Mouse (Mus musculus): ENCODE measurements around the gene Cacna1a. TPM values are rescaled to one million over a fixed set of nuclear protein-coding genes. Genes with fewer than 3 reads are reported as not detected.
A peak's percentile ranks its signal among the peaks of the same experiment; 100 is the strongest.

Gene Cacna1a
- polyA plus RNA-seq, 1 experiment from 2014 or later, result 20.3 TPM

- WGBS, result 91% methylated on average over 8 of the region's 8 CpGs
- Histone ChIP-seq H3K36me3 (ENCODE audit: control insufficient read depth, insufficient read depth) (no peaks in the 10 kb centered on the region), H3K4me2 (ENCODE audit: low read length) (no peak overlapping the region)
These were observed 180.5 kb downstream of the Cacna1a start for GRCm38 (mm10) chr8:84568737-84569136.

GRCm38 (mm10) chr8:84569921-84570673, 181.9 kb downstream of the Cacna1a start:
- Histone ChIP-seq H3K4me1 (replicated peaks; ENCODE audit: control insufficient read depth, insufficient read depth, low read length) (no peaks in the 10 kb centered on the region), H3K27ac (ENCODE audit: low read length) (no peak overlapping the region), H3K9me3 (ENCODE audit: control insufficient read depth, low read length) (no peaks in the 10 kb centered on the region), H3K9ac (replicated peaks; ENCODE audit: low read depth, low read length) (no peak overlapping the region), H3K4me3 (replicated peaks; ENCODE audit: low read length) (no peak overlapping the region), H3K27me3 (replicated peaks; ENCODE audit: control insufficient read depth, insufficient read depth, low read length) (no peaks in the 10 kb centered on the region), H3K4me2 (ENCODE audit: low read length) (no peak overlapping the region), H3K36me3 (ENCODE audit: control insufficient read depth, insufficient read depth) (no peaks in the 10 kb centered on the region)
- ATAC-seq, result 0 out of 2 replicates have a peak, but pooled peaks have one; percentile 33
- WGBS, result 50% methylated on average over 25 of the region's 25 CpGs

More at GRCm38 (mm10) chr8:84568737-84569136, 180.5 kb downstream of the Cacna1a start:
- Histone ChIP-seq H3K27ac (ENCODE audit: low read length) (no peak overlapping the region), H3K27me3 (replicated peaks; ENCODE audit: control insufficient read depth, insufficient read depth, low read length) (no peaks in the 10 kb centered on the region), H3K9ac (replicated peaks; ENCODE audit: low read depth, low read length) (no peak overlapping the region), H3K9me3 (ENCODE audit: control insufficient read depth, low read length) (no peaks in the 10 kb centered on the region), H3K4me1 (replicated peaks; ENCODE audit: control insufficient read depth, insufficient read depth, low read length) (peaks cover 2% of the 10 kb centered on the region; the same call in 1 of the 2 replicates), H3K4me3 (replicated peaks; ENCODE audit: low read length) (no peak overlapping the region)
- ATAC-seq, result no peak

GRCm38 (mm10) chr8:84577432-84577831, 189.2 kb downstream of the Cacna1a start:
- H3K4me2 ChIP-seq (ENCODE audit: low read length), result no peak overlapping the region

GRCm38 (mm10) chr8:84579595-84579994, 191.4 kb downstream of the Cacna1a start:
- H3K27me3 ChIP-seq (replicated peaks; ENCODE audit: control insufficient read depth, insufficient read depth, low read length), result no peaks in the 10 kb centered on the region
- peak; percentile 36; the same call in 1 of the 2 replicates for ATAC-seq
- H3K9me3 ChIP-seq (ENCODE audit: control insufficient read depth, low read length), result no peaks in the 10 kb centered on the region
- H3K36me3 ChIP-seq (ENCODE audit: control insufficient read depth, insufficient read depth), result no peaks in the 10 kb centered on the region; the same call in 1 of the 2 replicates
- 18% methylated on average over 3 of the region's 3 CpGs for WGBS
- no peak overlapping the region for H3K27ac ChIP-seq (ENCODE audit: low read length)
- H3K4me1 ChIP-seq (replicated peaks; ENCODE audit: control insufficient read depth, insufficient read depth, low read length), result no peaks in the 10 kb centered on the region
- H3K9ac ChIP-seq (replicated peaks; ENCODE audit: low read depth, low read length), result no peak overlapping the region
- no peak overlapping the region for H3K4me3 ChIP-seq (replicated peaks; ENCODE audit: low read length)
- no peak overlapping the region for H3K4me2 ChIP-seq (ENCODE audit: low read length)

More at GRCm38 (mm10) chr8:84577432-84577831, 189.2 kb downstream of the Cacna1a start:
- H3K36me3 ChIP-seq (ENCODE audit: control insufficient read depth, insufficient read depth), result no peaks in the 10 kb centered on the region
- no peak for ATAC-seq
- H3K9me3 ChIP-seq (ENCODE audit: control insufficient read depth, low read length), result no peaks in the 10 kb centered on the region
- no peaks in the 10 kb centered on the region for H3K4me1 ChIP-seq (replicated peaks; ENCODE audit: control insufficient read depth, insufficient read depth, low read length)
- no peak overlapping the region for H3K27ac ChIP-seq (ENCODE audit: low read length)
- H3K27me3 ChIP-seq (replicated peaks; ENCODE audit: control insufficient read depth, insufficient read depth, low read length), result no peaks in the 10 kb centered on the region
- no peak overlapping the region for H3K9ac ChIP-seq (replicated peaks; ENCODE audit: low read depth, low read length)
- H3K4me3 ChIP-seq (replicated peaks; ENCODE audit: low read length), result no peak overlapping the region
- 80% methylated on average over 4 of the region's 4 CpGs for WGBS

GRCm38 (mm10) chr8:84585311-84585710, 197.1 kb downstream of the Cacna1a start:
- H3K27me3 ChIP-seq (replicated peaks; ENCODE audit: control insufficient read depth, insufficient read depth, low read length), result no peaks in the 10 kb centered on the region
- H3K4me2 ChIP-seq (ENCODE audit: low read length), result no peak overlapping the region
- no peaks in the 10 kb centered on the region for H3K4me1 ChIP-seq (replicated peaks; ENCODE audit: control insufficient read depth, insufficient read depth, low read length)
- no peak overlapping the region for H3K4me3 ChIP-seq (replicated peaks; ENCODE audit: low read length)
- no peak overlapping the region for H3K9ac ChIP-seq (replicated peaks; ENCODE audit: low read depth, low read length)
- ATAC-seq, result no peak
- H3K27ac ChIP-seq (ENCODE audit: low read length), result no peak overlapping the region
- no peaks in the 10 kb centered on the region; the same call in 1 of the 2 replicates for H3K36me3 ChIP-seq (ENCODE audit: control insufficient read depth, insufficient read depth)
- no peaks in the 10 kb centered on the region for H3K9me3 ChIP-seq (ENCODE audit: control insufficient read depth, low read length)
- WGBS, result 42% methylated on average over 1 of the region's 1 CpGs

- 66% methylated on average over 2 of the region's 2 CpGs for WGBS
- no peaks in the 10 kb centered on the region for H3K27me3 ChIP-seq (replicated peaks; ENCODE audit: control insufficient read depth, insufficient read depth, low read length)
- H3K9me3 ChIP-seq (ENCODE audit: control insufficient read depth, low read length), result no peaks in the 10 kb centered on the region
- H3K4me3 ChIP-seq (replicated peaks; ENCODE audit: low read length), result no peak overlapping the region
- no peak for ATAC-seq
- no peak overlapping the region for H3K4me2 ChIP-seq (ENCODE audit: low read length)
- no peak overlapping the region for H3K27ac ChIP-seq (ENCODE audit: low read length)
- H3K36me3 ChIP-seq (ENCODE audit: control insufficient read depth, insufficient read depth), result no peaks in the 10 kb centered on the region; the same call in 1 of the 2 replicates
- no peak overlapping the region for H3K9ac ChIP-seq (replicated peaks; ENCODE audit: low read depth, low read length)
- H3K4me1 ChIP-seq (replicated peaks; ENCODE audit: control insufficient read depth, insufficient read depth, low read length), result no peaks in the 10 kb centered on the region
These were observed 198.0 kb downstream of the Cacna1a start for GRCm38 (mm10) chr8:84586221-84586620.

GRCm38 (mm10) chr8:84588498-84588897, 200.3 kb downstream of the Cacna1a start:
- Histone ChIP-seq H3K36me3 (ENCODE audit: control insufficient read depth, insufficient read depth) (no peaks in the 10 kb centered on the region; the same call in 1 of the 2 replicates), H3K27ac (ENCODE audit: low read length) (no peak overlapping the region), H3K9ac (replicated peaks; ENCODE audit: low read depth, low read length) (no peak overlapping the region), H3K9me3 (ENCODE audit: control insufficient read depth, low read length) (no peaks in the 10 kb centered on the region), H3K4me3 (replicated peaks; ENCODE audit: low read length) (no peak overlapping the region), H3K27me3 (replicated peaks; ENCODE audit: control insufficient read depth, insufficient read depth, low read length) (no peaks in the 10 kb centered on the region), H3K4me2 (ENCODE audit: low read length) (no peak overlapping the region), H3K4me1 (replicated peaks; ENCODE audit: control insufficient read depth, insufficient read depth, low read length) (no peaks in the 10 kb centered on the region)
- 79% methylated on average over 11 of the region's 11 CpGs for WGBS
- ATAC-seq, result no peak

- peak; percentile 55 for ATAC-seq
- 22% methylated on average over 15 of the region's 15 CpGs for WGBS
These were observed 203.9 kb downstream of the Cacna1a start for GRCm38 (mm10) chr8:84592015-84592662.

GRCm38 (mm10) chr8:84593143-84593542, 204.9 kb downstream of the Cacna1a start:
- H3K4me1 ChIP-seq (replicated peaks; ENCODE audit: control insufficient read depth, insufficient read depth, low read length), result no peaks in the 10 kb centered on the region
- H3K27me3 ChIP-seq (replicated peaks; ENCODE audit: control insufficient read depth, insufficient read depth, low read length), result no peaks in the 10 kb centered on the region
- H3K36me3 ChIP-seq (ENCODE audit: control insufficient read depth, insufficient read depth), result no peaks in the 10 kb centered on the region
- H3K27ac ChIP-seq (ENCODE audit: low read length), result no peak overlapping the region
- no peak for ATAC-seq
- H3K9me3 ChIP-seq (ENCODE audit: control insufficient read depth, low read length), result no peaks in the 10 kb centered on the region
- no peak overlapping the region for H3K9ac ChIP-seq (replicated peaks; ENCODE audit: low read depth, low read length)
- H3K4me3 ChIP-seq (replicated peaks; ENCODE audit: low read length), result no peak overlapping the region
- WGBS, result 89% methylated on average over 1 of the region's 1 CpGs
- H3K4me2 ChIP-seq (ENCODE audit: low read length), result no peak overlapping the region

More at GRCm38 (mm10) chr8:84592015-84592662, 203.9 kb downstream of the Cacna1a start:
- Histone ChIP-seq H3K27me3 (replicated peaks; ENCODE audit: control insufficient read depth, insufficient read depth, low read length) (no peaks in the 10 kb centered on the region), H3K9me3 (ENCODE audit: control insufficient read depth, low read length) (no peaks in the 10 kb centered on the region), H3K4me2 (ENCODE audit: low read length) (no peak overlapping the region), H3K4me3 (replicated peaks; ENCODE audit: low read length) (no peak overlapping the region), H3K9ac (replicated peaks; ENCODE audit: low read depth, low read length) (no peak overlapping the region), H3K27ac (ENCODE audit: low read length) (no peak overlapping the region), H3K36me3 (ENCODE audit: control insufficient read depth, insufficient read depth) (no peaks in the 10 kb centered on the region), H3K4me1 (replicated peaks; ENCODE audit: control insufficient read depth, insufficient read depth, low read length) (no peaks in the 10 kb centered on the region)
